Mouse (Mus musculus) cerebellum, postnatal 25 days (tissue): ENCODE results near the gene Noa1.

Experiments used
- DNase-seq, 2 experiments: peaks; one replicate each; pipeline ENCODE4 v3.0.0; 2021; ENCODE audit warnings: mixed read lengths in 2 of 2

The Noa1 gene

DNA sequence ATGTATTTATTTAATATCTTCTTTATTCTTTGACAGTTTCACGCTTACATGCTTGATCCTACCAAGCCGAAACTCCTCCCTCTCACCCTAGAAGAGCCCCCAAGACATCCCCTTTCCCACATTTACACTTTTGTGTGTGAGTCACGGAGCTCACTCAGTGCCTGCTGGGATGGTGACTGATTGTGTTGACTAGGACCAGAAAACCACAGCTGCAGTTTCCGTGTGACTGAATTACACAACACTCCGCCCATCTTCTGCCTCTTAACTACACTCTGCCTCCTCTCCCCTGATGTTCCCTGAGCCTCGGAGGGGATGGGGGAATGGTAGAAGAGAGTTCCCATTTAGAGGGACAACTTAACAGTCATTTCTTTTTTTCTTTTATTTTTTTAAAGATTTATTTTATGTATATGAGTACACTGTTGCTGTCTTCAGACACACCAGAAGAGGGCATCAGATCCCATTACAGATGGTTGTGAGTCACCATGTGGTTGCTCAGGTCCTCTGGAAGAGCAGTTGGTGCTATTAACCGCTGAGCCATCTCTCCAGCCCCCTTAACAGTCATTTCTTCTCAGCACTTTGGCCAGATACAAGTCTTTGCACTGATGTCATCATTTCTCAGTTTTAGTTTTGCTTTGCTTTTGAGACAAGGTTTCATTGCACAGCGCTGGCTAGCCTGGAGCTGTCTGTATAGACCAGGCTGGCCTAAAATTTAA, 57.6 kb downstream of the Noa1 start:
- no peak for DNase-seq

DNA sequence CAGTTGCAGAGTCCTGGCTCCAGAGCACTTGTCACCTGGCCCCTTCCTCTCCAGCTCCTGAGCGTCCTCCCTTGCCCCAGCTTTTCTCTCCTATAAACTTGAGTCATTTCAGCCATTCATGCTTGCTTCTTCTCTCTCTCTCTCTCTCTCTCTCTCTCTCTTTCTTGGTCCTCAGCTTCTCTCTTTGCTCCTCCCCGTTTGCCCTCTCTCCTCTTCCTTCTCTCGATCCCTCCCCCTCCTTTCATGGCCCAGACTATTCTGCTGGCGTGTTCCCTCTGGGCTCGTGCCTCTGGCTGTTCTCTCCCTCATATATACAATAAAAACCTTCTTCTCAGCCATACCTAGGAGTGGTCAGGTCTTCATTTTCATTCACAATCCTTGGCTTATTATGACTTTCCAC, 58.2 kb downstream of the Noa1 start:
- no peak for DNase-seq

DNA sequence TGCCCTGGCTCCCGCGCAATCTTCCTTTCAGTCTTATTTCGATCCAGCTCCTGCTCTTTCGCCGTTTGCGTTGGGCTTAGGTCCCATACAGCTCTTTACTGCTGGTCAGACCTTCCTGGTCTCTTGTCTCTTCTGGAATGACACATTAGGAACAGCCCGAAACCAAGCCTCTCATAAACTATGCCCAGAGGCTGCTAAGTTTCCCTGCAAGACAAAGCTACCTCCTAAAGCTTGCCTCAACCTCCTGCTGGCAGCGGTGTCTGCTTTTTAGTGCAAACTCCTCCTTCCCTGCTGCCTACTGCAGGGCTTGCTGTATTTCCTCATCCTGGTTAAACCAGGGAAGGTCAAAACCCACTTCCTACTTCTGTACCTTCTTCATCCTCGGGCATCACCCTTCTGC, 59.8 kb downstream of the Noa1 start:
- DNase-seq = no peak

DNA sequence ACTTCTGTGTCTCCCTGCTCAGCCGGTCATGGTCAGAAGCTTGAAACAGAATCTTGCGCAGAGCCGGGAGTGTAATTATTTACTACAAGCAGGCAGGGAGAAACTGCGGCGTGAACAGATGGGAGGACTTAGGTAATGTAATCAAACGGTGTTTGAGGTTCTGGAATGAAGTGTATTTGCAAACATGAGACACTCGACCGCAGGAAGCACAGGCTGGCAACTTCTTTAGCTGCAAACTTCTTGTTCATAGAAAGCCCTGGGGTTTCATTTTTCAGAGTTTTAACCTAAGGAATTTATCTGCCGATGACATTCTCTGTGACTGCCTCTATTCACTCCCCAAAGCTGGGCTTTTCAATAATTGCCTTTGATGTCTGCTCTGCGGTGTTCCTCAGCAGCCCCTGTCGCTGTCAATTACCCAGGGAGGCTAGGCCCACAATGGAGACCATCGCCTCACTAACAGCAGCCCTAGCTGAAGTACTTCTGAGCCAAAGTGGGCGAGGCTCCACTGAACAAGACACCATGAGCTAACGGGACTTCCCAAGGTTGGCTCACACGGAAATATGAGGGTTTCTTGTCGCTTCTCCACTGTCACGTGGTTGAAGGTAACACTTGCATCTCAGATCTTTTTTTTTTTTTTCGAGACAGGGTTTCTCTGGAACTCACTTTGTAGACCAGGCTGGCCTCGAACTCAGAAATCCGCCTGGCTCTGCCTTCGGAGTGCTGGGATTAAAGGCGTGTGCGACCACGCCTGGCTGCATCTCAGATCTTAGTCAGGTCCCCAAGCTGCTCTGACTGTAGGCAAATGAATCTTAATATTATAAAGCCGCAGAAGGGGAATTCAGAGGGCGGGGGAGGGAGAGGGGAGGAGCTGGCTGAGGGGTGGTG, 63.9 kb downstream of the Noa1 start:
- DNase-seq = no peak

DNA sequence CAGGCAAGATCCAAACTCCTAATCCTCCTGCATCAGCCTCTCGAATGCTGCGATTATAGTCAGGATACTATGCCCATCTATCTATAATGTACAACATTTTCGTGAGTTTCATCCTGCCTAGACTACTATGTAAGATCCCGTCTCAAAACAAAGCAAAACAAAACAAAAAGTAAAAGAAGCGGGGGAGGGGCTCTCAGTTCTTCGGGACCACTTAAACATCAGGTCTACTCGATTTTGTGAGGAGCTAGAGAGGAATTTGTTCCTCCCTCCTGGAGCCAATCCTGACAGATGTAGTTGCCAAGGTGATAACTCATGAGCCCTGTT, 64.5 kb downstream of the Noa1 start:
- no peak for DNase-seq

DNA sequence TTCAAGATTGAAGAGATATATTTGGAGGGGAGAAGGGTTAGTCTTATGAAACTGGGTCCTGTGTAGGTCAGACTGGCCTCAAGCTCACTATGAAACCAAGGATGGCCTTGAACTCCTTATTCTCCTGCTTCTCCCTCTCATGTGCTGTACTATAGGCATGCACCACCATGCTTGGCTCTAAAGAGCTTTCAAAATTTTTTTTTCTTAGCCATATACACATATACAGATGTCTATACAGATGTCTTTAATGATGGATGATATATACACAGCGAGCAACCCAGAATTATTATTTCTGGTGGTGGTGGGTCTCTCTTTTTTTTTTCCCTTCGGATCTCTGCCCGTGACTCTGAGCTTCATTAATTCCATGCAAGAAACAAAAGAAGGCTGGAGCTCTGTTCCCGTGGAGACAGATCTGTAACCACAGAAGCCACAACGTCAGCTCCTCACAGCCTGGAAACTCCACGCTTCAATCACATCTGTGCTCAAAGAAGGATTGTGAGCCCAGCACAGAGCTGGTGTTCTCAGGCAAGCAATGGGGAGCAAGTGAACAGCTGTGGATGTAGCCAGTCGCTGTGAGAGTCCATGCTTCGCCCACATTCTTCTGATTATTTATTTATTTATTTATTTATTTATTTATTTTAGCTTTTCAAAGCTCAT, 65.4 kb downstream of the Noa1 start:
- no peak for DNase-seq
